Mouse (Mus musculus): ENCODE data around the gene Agap1. TPM values are rescaled to one million over a fixed set of nuclear protein-coding genes. Genes with fewer than 3 reads are reported as not detected.

The Agap1 gene
- total RNA-seq, 2 experiments from 2014 or later: 16.5 to 26.3 TPM

- intact Hi-C loops (cut with DNase I): no loop called here
- no peak for DNase-seq
These were observed 276.1 kb downstream of the Agap1 start for GRCm38 (mm10) chr1:89730589-89731195.

DNA sequence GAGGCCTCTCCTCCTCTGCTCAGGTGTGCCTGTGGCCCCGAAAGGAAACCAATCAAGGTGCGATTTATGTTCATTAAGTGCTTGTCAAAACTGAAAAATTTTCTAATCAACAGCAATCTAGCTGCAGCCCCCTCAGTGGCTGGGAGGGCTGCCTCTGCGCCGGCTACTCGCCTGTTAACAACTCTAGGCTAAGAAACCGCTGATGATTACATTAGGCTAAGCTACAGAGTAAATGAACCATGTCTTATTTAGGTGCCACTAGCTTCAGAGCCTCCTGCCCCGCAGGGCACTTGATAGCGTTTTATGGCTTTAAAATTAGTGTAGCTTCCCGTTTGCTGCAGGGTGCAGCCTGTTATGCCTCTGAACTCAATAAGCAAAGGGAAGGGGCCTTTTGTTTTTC is 279.8 kb downstream of the Agap1 start:
- intact Hi-C loops (cut with DNase I): no loop called here
- no peak for DNase-seq

GRCm38 (mm10) chr1:89735146-89735545 is 280.5 kb downstream of the Agap1 start:
- no peak for DNase-seq
- intact Hi-C loops (cut with DNase I): no loop called here

DNA sequence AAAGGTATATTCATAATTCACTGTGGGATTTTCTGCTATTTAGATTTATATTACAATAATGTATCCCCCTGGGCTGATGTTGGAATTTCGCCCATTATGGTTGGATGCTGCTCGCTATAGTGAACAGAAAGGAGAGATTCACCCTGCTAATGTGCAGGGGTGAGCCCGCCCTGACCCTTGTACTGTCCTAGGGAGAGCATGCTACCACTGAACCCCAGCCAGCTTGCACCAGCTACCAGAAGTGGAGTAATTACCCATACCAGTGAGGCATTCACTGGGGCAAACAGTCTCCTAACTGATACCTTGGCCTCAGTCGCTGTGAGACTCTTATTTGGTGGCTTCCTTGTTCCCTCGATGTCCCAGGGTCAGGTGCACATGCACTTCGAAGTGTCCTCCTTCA is 281.4 kb downstream of the Agap1 start:
- DNase-seq: no peak

GRCm38 (mm10) chr1:89739067-89739774 is 284.6 kb downstream of the Agap1 start:
- DNase-seq: no peak
- intact Hi-C loops (cut with DNase I): no loop called here

More for the DNA sequence above, 281.4 kb downstream of the Agap1 start:
- intact Hi-C loops (cut with DNase I): no loop called here

- intact Hi-C loops (cut with DNase I): no loop called here
- DNase-seq: no peak
These were observed 285.1 kb downstream of the Agap1 start for GRCm38 (mm10) chr1:89739775-89740099.

DNA sequence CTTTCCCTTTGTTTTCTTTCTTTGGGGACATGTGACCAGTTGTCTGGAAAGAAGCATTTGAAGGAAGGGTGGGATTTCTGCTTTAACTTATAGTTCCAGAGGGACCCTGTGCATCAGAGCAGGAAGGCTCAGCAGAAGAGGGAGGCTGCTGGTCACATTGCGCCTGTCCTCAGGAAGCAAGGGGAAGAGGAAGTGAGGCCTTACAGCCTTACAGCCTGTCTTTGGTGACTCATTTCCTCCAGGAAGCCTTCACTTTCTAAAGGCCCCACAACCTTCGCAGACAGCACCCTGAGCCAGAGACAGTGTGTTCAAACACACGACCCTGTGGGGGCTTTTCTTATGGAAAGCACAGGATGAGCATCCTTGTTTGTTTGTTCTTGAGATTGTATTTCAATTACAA is 287.8 kb downstream of the Agap1 start:
- intact Hi-C loops (cut with DNase I): no loop called here
- DNase-seq: no peak

GRCm38 (mm10) chr1:89746171-89746570 is 291.6 kb downstream of the Agap1 start:
- DNase-seq: no peak
- intact Hi-C loops (cut with DNase I): no loop called here

DNA sequence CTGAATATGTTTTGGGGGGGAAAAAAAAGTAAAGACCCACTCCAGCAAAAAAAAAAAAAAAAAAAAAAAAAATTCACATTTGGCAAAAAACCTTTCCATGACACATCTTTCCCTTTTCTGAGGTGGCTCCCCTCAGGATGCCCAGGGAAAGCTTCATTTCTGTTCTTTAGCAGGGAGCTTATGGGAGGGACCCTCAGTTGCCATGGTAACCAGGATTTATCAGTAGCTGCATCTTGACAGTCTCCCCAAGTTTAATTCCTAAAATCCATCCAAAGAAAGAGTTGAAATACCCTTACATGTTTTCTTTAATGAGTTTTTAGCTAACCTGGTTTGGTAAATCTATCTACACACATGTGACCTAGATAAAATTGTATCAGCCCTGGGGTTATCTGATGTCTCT is 295.1 kb downstream of the Agap1 start:
- intact Hi-C loops (cut with DNase I): no loop called here
- DNase-seq: no peak

GRCm38 (mm10) chr1:89750495-89750894 is 295.9 kb downstream of the Agap1 start:
- intact Hi-C loops (cut with DNase I): no loop called here
- no peak for DNase-seq

DNA sequence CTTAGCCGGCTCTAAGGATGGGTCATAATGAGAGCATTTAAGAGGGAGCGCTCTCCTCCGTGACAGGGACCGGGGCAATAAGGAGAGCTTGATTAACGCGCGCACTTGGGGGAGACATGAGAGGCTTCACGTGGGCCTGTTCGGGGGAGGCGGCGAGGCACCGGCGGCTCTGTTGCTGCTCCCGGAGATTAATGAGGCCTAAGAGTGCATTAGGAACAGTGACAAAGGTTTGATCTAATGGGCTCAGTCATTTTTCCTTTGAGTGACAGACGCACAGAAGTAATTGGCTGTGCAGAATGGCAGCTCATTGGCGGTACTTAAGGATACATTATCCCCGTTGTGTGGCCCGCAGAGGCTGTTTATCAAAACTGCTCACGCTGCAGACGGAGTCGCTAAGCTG is 296.3 kb downstream of the Agap1 start:
- no peak for DNase-seq
- intact Hi-C loops (cut with DNase I): no loop called here

DNA sequence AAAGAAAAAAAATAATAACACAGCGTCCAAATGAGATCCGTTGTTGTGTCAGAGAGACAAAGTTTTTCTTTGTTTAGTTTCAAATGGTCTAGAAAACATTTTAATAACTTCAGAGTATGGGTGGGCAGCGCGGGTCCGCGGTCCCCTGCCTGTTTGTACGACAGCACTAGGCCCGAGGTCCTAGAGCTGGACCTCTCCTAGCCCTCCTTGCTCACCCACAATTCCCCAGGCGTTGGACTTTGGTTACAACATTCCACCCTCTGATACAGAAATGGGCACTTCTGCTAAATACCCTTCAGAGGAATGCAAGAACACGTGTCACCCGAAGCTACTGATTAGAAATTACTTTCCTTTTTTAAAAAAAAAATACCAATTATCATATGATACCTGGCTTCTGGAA is 296.7 kb downstream of the Agap1 start:
- intact Hi-C loops (cut with DNase I): no loop called here
- DNase-seq: no peak

- intact Hi-C loops (cut with DNase I): no loop called here
- no peak for DNase-seq
These were observed 298.1 kb downstream of the Agap1 start for GRCm38 (mm10) chr1:89752659-89753058.

- intact Hi-C loops (cut with DNase I): no loop called here
- no peak for DNase-seq
These were observed 300.8 kb downstream of the Agap1 start for GRCm38 (mm10) chr1:89755358-89755757.

DNA sequence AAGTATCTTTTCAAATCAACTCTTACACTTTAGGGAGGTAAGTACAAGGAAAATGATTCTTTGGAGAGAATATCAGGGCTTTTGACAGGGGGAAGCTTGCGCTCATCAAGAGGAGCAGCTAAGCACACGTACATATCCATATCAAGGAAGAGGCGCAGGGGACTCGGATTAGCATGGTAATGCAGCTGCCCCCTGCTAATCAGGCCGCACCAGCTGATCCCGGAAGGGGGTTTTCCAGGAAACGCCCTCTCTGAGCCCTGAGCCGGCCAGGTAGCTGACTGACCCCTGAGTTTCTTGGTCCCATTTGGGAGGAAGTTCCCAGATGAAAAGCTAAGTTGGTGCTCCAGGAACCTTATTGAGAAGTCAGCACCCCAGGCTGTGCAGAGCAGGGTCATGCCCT is 301.8 kb downstream of the Agap1 start:
- intact Hi-C loops (cut with DNase I): no loop called here
- no peak for DNase-seq

GRCm38 (mm10) chr1:89757545-89757944 is 302.9 kb downstream of the Agap1 start:
- DNase-seq: no peak
- intact Hi-C loops (cut with DNase I): no loop called here

DNA sequence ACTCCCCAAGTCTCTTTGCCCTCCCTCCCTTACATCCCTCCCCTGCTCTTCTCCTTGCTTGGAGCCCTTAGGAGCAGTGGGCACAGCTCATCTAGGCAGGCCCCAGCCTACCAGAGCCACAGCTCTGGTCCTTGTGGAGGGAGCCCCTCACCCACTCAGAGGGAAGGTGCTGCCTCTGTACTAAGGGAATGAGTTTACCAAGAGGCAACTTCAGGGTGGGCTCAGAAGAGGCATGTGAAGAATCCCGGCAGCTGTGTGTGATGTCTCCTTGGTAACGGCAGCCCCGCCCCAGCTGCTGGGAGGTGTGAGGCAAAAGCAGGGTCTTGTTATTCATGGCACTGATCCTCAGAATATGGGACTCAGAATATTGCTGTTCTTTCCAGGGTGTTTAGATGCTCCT is 309.3 kb downstream of the Agap1 start:
- no peak for DNase-seq
- intact Hi-C loops (cut with DNase I): no loop called here

DNA sequence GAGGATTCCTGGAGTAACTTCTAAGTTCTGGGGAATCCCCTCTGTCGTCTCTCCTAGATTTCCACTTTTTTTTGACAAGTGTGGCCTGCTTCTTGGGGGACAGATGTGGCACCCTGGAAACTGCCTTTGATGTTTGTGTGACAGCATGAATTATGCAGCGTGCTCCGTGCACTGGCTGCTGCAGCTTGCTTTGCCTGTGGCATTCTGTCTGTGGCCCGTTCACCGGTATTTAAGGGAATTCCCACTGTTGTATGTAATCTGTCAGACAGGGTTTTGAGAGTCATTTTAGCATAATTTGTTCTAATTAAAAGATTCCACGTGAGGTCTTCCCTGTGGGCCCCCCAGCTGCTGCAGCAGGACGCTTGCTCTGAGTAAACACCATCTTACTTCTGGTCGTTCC is 312.3 kb downstream of the Agap1 start:
- DNase-seq: no peak
- intact Hi-C loops (cut with DNase I): no loop called here

- no peak for DNase-seq
- intact Hi-C loops (cut with DNase I): loop anchor here (5.0 kb wide), 1 partner anchor 173 kb away; no protein-coding TSS in a partner anchor
These were observed 315.0 kb downstream of the Agap1 start for GRCm38 (mm10) chr1:89769641-89770040.

GRCm38 (mm10) chr1:89770298-89770697 is 315.7 kb downstream of the Agap1 start:
- DNase-seq: no peak
- intact Hi-C loops (cut with DNase I): loop anchor here (5.0 kb wide), 1 partner anchor 172 kb away; no protein-coding TSS in a partner anchor

DNA sequence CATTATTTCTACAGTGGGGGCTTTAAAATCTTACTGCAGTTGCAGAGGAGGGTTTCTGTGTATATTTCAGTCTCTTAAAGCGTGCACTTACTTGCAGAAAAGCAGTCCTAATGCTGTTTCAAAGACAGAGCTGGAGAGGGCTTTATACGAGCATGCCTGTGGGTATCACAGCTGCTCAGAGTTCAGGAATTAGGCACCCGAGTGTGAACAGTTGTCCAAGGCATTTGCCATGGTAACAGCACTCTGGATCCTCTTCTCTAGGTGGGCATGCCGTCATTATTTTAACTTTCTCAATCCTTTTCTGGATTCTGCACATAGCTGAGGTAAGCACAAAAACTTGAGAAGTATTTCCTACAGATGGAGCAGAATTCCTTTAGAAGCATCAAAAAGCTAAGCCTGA is 321.1 kb downstream of the Agap1 start:
- intact Hi-C loops (cut with DNase I): no loop called here
- DNase-seq: no peak

- intact Hi-C loops (cut with DNase I): no loop called here
- DNase-seq: no peak
These were observed 326.1 kb downstream of the Agap1 start for GRCm38 (mm10) chr1:89780675-89781074.

DNA sequence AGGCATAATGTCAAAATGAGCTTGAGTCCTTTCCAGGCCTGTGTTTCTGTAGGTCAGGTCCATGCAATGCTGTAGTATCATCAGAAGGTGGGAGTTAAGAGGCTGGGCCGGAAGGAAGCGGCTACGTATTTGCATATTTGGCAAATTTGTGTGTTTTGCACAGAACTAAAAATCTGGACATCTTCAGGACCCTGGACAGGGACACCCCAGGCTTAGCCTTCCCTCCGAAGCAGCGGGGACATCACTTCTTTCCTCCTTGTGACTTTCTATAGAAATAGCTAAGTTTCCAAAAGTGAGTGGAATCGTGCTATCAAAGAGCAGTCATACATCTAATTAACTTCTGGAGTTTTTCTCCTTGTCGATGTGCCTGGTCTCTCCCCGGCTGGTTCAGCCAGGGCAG is 327.3 kb downstream of the Agap1 start:
- DNase-seq: no peak
- intact Hi-C loops (cut with DNase I): no loop called here

Data from gastrocnemius, postnatal 36 days (tissue).